Mouse (Mus musculus) neural tube, embryonic 15.5 days (tissue): Measurements from ENCODE around the gene Sbk1. TPM values are rescaled to one million over a fixed set of nuclear protein-coding genes. Genes with fewer than 3 reads are reported as not detected.
"Not testable (repeated sequence)": the region's sequence is repeated elsewhere in the genome, so short reads cannot be mapped to it uniquely, and the experiment has no call there.

ENCODE experiments used
- ATAC-seq: fragments of 200-750 bp; cut with Nextera tagmentation; 2 replicates; pipeline ENCODE4 v1.8.0; 2017; ENCODE audit warnings: mild to moderate bottlenecking, moderate TSS enrichment, moderate library complexity; ENCODE audit not compliant: low FRiP score
- H3K27ac ChIP-seq: fragments of 300-500 bp; sonication (generic); replicated peaks from 2 replicates; pipeline ENCODE4 v1.5.1; 2015; ENCODE audit warnings: mild to moderate bottlenecking, inconsistent platforms
- H3K27me3 ChIP-seq: fragments of 300-500 bp; sonication (generic); replicated peaks from 2 replicates; pipeline ENCODE4 v1.6.1; 2015; ENCODE audit warnings: inconsistent platforms
- H3K36me3 ChIP-seq: fragments of 300-500 bp; sonication (generic); 2 replicates; pipeline ENCODE4 v1.6.1; 2015; ENCODE audit warnings: inconsistent platforms
- H3K4me1 ChIP-seq: fragments of 300-500 bp; sonication (generic); 2 replicates; pipeline ENCODE4 v1.6.1; 2015; ENCODE audit warnings: inconsistent platforms
- H3K4me2 ChIP-seq: fragments of 300-500 bp; sonication (generic); 2 replicates; pipeline ENCODE4 v1.6.1; 2015; ENCODE audit warnings: inconsistent platforms, mild to moderate bottlenecking, moderate library complexity
- H3K4me3 ChIP-seq: fragments of 300-500 bp; sonication (generic); replicated peaks from 2 replicates; pipeline ENCODE4 v1.5.1; 2015; ENCODE audit warnings: mild to moderate bottlenecking, inconsistent platforms
- H3K9ac ChIP-seq: fragments of 300-500 bp; sonication (generic); replicated peaks from 2 replicates; pipeline ENCODE4 v1.6.1; 2015; ENCODE audit warnings: mild to moderate bottlenecking, inconsistent platforms
- H3K9me3 ChIP-seq: fragments of 300-500 bp; sonication (generic); replicated peaks from 2 replicates; pipeline ENCODE4 v1.6.1; 2016; ENCODE audit warnings: inconsistent platforms
- WGBS: fragments of 180-500 bp; shearing (Covaris S2); methylation state at CpG from one replicate; pipeline ENCODE4 v1.1.7; 2015; ENCODE audit warnings: mixed read lengths; 5-methylcytosine and 5-hydroxymethylcytosine counted together
- polyA plus RNA-seq: library from polyadenylated mRNA; unstranded; fragments of >200 nt; fragmentation: Nextera tagmentation; extraction: Ambion mirVana; gene quantifications from 2 replicates; pipeline ENCODE4 v1.2.1, GENCODE M21; 2015

Sbk1 gene
- polyA plus RNA-seq, 1 experiment from 2014 or later: 182 TPM

- 32% methylated on average over 9 of the region's 9 CpGs for WGBS
- H3K4me2 ChIP-seq, ATAC-seq: not testable (repeated sequence)
Measured at GRCm38 (mm10) chr7:126325576-126326273, 53.3 kb downstream of the Sbk1 start.

GRCm38 (mm10) chr7:126328848-126329247 is 56.4 kb downstream of the Sbk1 start:
- 92% methylated on average over 5 of the region's 6 CpGs for WGBS
- not testable (repeated sequence) for H3K4me2 ChIP-seq, H3K9me3 ChIP-seq, H3K27ac ChIP-seq, ATAC-seq, H3K27me3 ChIP-seq, H3K36me3 ChIP-seq, H3K9ac ChIP-seq, H3K4me3 ChIP-seq
- H3K4me1 ChIP-seq: peaks cover 12% of the 10 kb centered on the region; the same call in 1 of the 2 replicates

More at GRCm38 (mm10) chr7:126325576-126326273, 53.3 kb downstream of the Sbk1 start:
- H3K27ac ChIP-seq, H3K9me3 ChIP-seq, H3K36me3 ChIP-seq, H3K9ac ChIP-seq, H3K27me3 ChIP-seq, H3K4me3 ChIP-seq: not testable (repeated sequence)
- H3K4me1 ChIP-seq: peaks cover 12% of the 10 kb centered on the region; the same call in 1 of the 2 replicates

GRCm38 (mm10) chr7:126329907-126330645 is 57.7 kb downstream of the Sbk1 start:
- H3K27ac ChIP-seq: no peak overlapping the region
- no peaks in the 10 kb centered on the region for H3K9me3 ChIP-seq
- no peak for ATAC-seq
- H3K9ac ChIP-seq: no peak overlapping the region
- H3K4me2 ChIP-seq: no peak overlapping the region
- no peaks in the 10 kb centered on the region for H3K36me3 ChIP-seq
- 91% methylated on average over 9 of the region's 9 CpGs for WGBS
- H3K4me1 ChIP-seq: 0 out of 2 replicates have a peak, but pooled peaks cover 1% of the 10 kb centered on the region
- peaks cover 5% of the 10 kb centered on the region; the same call in 1 of the 2 replicates for H3K27me3 ChIP-seq
- no peak overlapping the region for H3K4me3 ChIP-seq

- ATAC-seq: no peak
- Histone ChIP-seq H3K4me1 (no peaks in the 10 kb centered on the region), H3K4me3 (no peak overlapping the region), H3K9me3 (no peaks in the 10 kb centered on the region), H3K4me2 (no peak overlapping the region), H3K27ac (no peak overlapping the region), H3K9ac (no peak overlapping the region), H3K36me3 (no peaks in the 10 kb centered on the region), H3K27me3 (0 out of 2 replicates have a peak, but pooled peaks cover 3% of the 10 kb centered on the region)
- WGBS: 73% methylated on average over 2 of the region's 2 CpGs
Measured at GRCm38 (mm10) chr7:126330693-126331092, 58.3 kb downstream of the Sbk1 start.

- no peaks in the 10 kb centered on the region for H3K27me3 ChIP-seq
- no peaks in the 10 kb centered on the region for H3K4me1 ChIP-seq
- no peak overlapping the region for H3K4me3 ChIP-seq
- no peak overlapping the region for H3K9ac ChIP-seq
- no peak overlapping the region for H3K27ac ChIP-seq
- ATAC-seq: no peak
- no peak overlapping the region for H3K4me2 ChIP-seq
- no peaks in the 10 kb centered on the region for H3K36me3 ChIP-seq
- no peaks in the 10 kb centered on the region for H3K9me3 ChIP-seq
- 79% methylated on average over 3 of the region's 3 CpGs for WGBS
Measured at GRCm38 (mm10) chr7:126332691-126333090, 60.3 kb downstream of the Sbk1 start.

GRCm38 (mm10) chr7:126335556-126335955 is 63.1 kb downstream of the Sbk1 start:
- WGBS: 96% methylated on average over 1 of the region's 1 CpGs
- H3K9ac ChIP-seq: no peak overlapping the region
- no peak overlapping the region for H3K27ac ChIP-seq

GRCm38 (mm10) chr7:126338906-126339305 is 66.5 kb downstream of the Sbk1 start:
- H3K36me3 ChIP-seq: no peaks in the 10 kb centered on the region
- no peaks in the 10 kb centered on the region for H3K27me3 ChIP-seq
- no peak overlapping the region for H3K4me3 ChIP-seq
- no peaks in the 10 kb centered on the region for H3K4me1 ChIP-seq
- no peak overlapping the region for H3K4me2 ChIP-seq
- 87% methylated on average over 8 of the region's 8 CpGs for WGBS
- H3K27ac ChIP-seq: no peak overlapping the region
- no peak overlapping the region for H3K9ac ChIP-seq
- ATAC-seq: no peak
- H3K9me3 ChIP-seq: no peaks in the 10 kb centered on the region

More at GRCm38 (mm10) chr7:126335556-126335955, 63.1 kb downstream of the Sbk1 start:
- no peak for ATAC-seq
- H3K4me1 ChIP-seq: no peaks in the 10 kb centered on the region
- no peaks in the 10 kb centered on the region for H3K36me3 ChIP-seq
- no peak overlapping the region for H3K4me2 ChIP-seq
- H3K9me3 ChIP-seq: no peaks in the 10 kb centered on the region
- H3K4me3 ChIP-seq: no peak overlapping the region
- no peaks in the 10 kb centered on the region for H3K27me3 ChIP-seq

- Histone ChIP-seq H3K27ac (no peak overlapping the region), H3K9ac (no peak overlapping the region), H3K4me2 (no peak overlapping the region), H3K27me3 (no peaks in the 10 kb centered on the region), H3K9me3 (no peaks in the 10 kb centered on the region), H3K36me3 (no peaks in the 10 kb centered on the region), H3K4me1 (no peaks in the 10 kb centered on the region), H3K4me3 (no peak overlapping the region)
- ATAC-seq: no peak
- WGBS: 81% methylated on average over 8 of the region's 8 CpGs
Measured at GRCm38 (mm10) chr7:126339521-126339971, 67.1 kb downstream of the Sbk1 start.

GRCm38 (mm10) chr7:126340206-126340618 is 67.8 kb downstream of the Sbk1 start:
- no peaks in the 10 kb centered on the region for H3K9me3 ChIP-seq
- H3K9ac ChIP-seq: no peak overlapping the region
- no peaks in the 10 kb centered on the region for H3K36me3 ChIP-seq
- H3K27me3 ChIP-seq: no peaks in the 10 kb centered on the region
- no peak overlapping the region for H3K27ac ChIP-seq
- no peak overlapping the region for H3K4me2 ChIP-seq
- ATAC-seq: no peak
- H3K4me3 ChIP-seq: no peak overlapping the region
- WGBS: 83% methylated on average over 6 of the region's 6 CpGs
- no peaks in the 10 kb centered on the region for H3K4me1 ChIP-seq

- no peaks in the 10 kb centered on the region for H3K4me1 ChIP-seq
- no peak overlapping the region for H3K4me3 ChIP-seq
- H3K9ac ChIP-seq: no peak overlapping the region
- no peak overlapping the region for H3K27ac ChIP-seq
- no peak overlapping the region for H3K4me2 ChIP-seq
- H3K9me3 ChIP-seq: no peaks in the 10 kb centered on the region
- H3K27me3 ChIP-seq: no peaks in the 10 kb centered on the region
- 64% methylated on average over 6 of the region's 6 CpGs for WGBS
- no peak for ATAC-seq
- no peaks in the 10 kb centered on the region for H3K36me3 ChIP-seq
Measured at GRCm38 (mm10) chr7:126340896-126341295, 68.5 kb downstream of the Sbk1 start.
